Comparison of ENCODE assay signal across 8 mouse cellular contexts in the genomic region with DNA sequence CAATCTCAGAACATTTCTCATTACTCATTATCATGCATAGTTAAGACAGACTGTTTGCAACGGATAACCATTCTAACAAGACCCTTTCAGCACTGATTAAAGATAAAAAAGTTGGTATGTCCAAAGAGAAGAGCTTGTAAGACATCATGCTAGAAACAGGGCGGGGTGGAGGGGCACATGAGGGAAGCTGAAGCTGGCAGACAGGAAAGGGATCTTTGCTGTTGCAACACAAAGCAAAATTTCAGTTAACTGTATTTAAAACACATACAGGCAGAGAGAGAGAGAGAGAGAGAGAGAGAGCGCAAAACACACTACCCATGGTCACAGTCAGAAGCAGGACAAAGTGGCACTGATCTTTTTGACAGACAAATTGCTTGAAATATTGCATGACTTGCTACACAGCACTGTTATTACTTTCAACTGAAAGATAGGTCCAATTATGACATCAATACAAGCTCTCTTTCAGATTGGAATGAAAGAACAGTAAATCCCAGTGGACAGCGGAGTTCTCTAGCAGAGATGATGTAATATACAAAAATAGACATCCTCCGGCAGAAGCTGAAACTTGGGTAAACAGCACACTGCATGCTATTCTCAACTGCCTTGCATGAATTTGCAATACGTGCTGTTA.
DNase-seq lines count a peak whose midpoint lies in the region; ATAC-seq and TF ChIP-seq lines count a peak whose summit lies in the region.

No protein-coding gene starts in this region.

- peak overlapping the region; percentile 56 for H3K4me2 ChIP-seq in heart, embryonic 12.5 days
- H3K4me2 ChIP-seq in liver, embryonic 16.5 days (ENCODE audit: low read depth, low read length), result peak overlapping the region; percentile 31
- H3K4me2 ChIP-seq in stomach, embryonic 14.5 days (replicated peaks; ENCODE audit: low read depth, low read length), result no peak overlapping the region

- H3K27me3 ChIP-seq in heart, embryonic 12.5 days (replicated peaks), result no peaks in the 10 kb centered on the region
- no peaks in the 10 kb centered on the region for H3K27me3 ChIP-seq in liver, embryonic 16.5 days (ENCODE audit: control insufficient read depth, insufficient read depth, low read depth, low read length)
- H3K27me3 ChIP-seq in stomach, embryonic 14.5 days (ENCODE audit: control insufficient read depth, insufficient read depth, low read length), result no peaks in the 10 kb centered on the region

- WGBS in heart, embryonic 12.5 days, result 22% methylated on average over 6 of the region's 6 CpGs
- 11% methylated on average over 6 of the region's 6 CpGs for WGBS in liver, embryonic 16.5 days (ENCODE audit: insufficient replicate concordance)
- 38% methylated on average over 6 of the region's 6 CpGs for WGBS in stomach, embryonic 14.5 days

- no peaks in the 10 kb centered on the region for H3K36me3 ChIP-seq in heart, embryonic 12.5 days
- H3K36me3 ChIP-seq in liver, embryonic 16.5 days (ENCODE audit: control insufficient read depth, insufficient read depth), result no peaks in the 10 kb centered on the region
- H3K36me3 ChIP-seq in stomach, embryonic 14.5 days (ENCODE audit: control insufficient read depth, insufficient read depth, low read length), result no peaks in the 10 kb centered on the region

- H3K9ac ChIP-seq in heart, embryonic 12.5 days, result peak overlapping the region; percentile 61
- H3K9ac ChIP-seq in liver, embryonic 16.5 days (ENCODE audit: low read depth, low read length), result no peak overlapping the region
- no peak overlapping the region for H3K9ac ChIP-seq in stomach, embryonic 14.5 days (replicated peaks; ENCODE audit: low read depth, low read length)

- DNase-seq in kidney, adult 11 months, result peak; percentile 3
- DNase-seq in kidney, postnatal 10 days, result no peak
- no peak for DNase-seq in urinary bladder, postnatal 25 days (ENCODE audit: low spot score)
- DNase-seq in layer of hippocampus, postnatal 25 days (ENCODE audit: extremely low spot score in 1 of 2, low spot score in 1 of 2), result no peak

- TF ChIP-seq CTCF in bone marrow macrophage, adult 2 months (IDR thresholded peaks at IDR 0.05; ENCODE audit: low read depth, low read length), result no peak

- peak overlapping the region; percentile 93 for H3K27ac ChIP-seq in bone marrow macrophage, adult 2 months (ENCODE audit: insufficient read depth, low read depth, low read length)
- H3K27ac ChIP-seq in heart, embryonic 12.5 days (ENCODE audit: poor library complexity, severe bottlenecking), result peak overlapping the region; percentile 91
- H3K27ac ChIP-seq in liver, embryonic 16.5 days (ENCODE audit: low read length), result peak overlapping the region; percentile 61
- H3K27ac ChIP-seq in stomach, embryonic 14.5 days (ENCODE audit: low read length), result peak overlapping the region; percentile 44; the same call in 1 of the 2 replicates

- H3K9me3 ChIP-seq in heart, embryonic 12.5 days (replicated peaks), result no peaks in the 10 kb centered on the region
- no peaks in the 10 kb centered on the region for H3K9me3 ChIP-seq in liver, embryonic 16.5 days (replicated peaks; ENCODE audit: control insufficient read depth, low read length)
- no peaks in the 10 kb centered on the region for H3K9me3 ChIP-seq in stomach, embryonic 14.5 days (ENCODE audit: control insufficient read depth, low read depth, low read length)

- peak overlapping the region; percentile 59 for H3K4me3 ChIP-seq in bone marrow macrophage, adult 2 months (ENCODE audit: insufficient read depth, low read length)
- peak overlapping the region; percentile 17; the same call in 1 of the 2 replicates for H3K4me3 ChIP-seq in heart, embryonic 12.5 days
- H3K4me3 ChIP-seq in liver, embryonic 16.5 days (ENCODE audit: low read depth, low read length), result no peak overlapping the region
- H3K4me3 ChIP-seq in stomach, embryonic 14.5 days (ENCODE audit: low read depth, low read length), result no peak overlapping the region

- peaks cover 25% of the 10 kb centered on the region for H3K4me1 ChIP-seq in bone marrow macrophage, adult 2 months (ENCODE audit: control insufficient read depth, insufficient read depth, low read length)
- peaks cover 38% of the 10 kb centered on the region for H3K4me1 ChIP-seq in heart, embryonic 12.5 days (replicated peaks)
- H3K4me1 ChIP-seq in liver, embryonic 16.5 days (ENCODE audit: control insufficient read depth, low read depth, low read length), result peaks cover 17% of the 10 kb centered on the region
- peaks cover 16% of the 10 kb centered on the region for H3K4me1 ChIP-seq in stomach, embryonic 14.5 days (ENCODE audit: control insufficient read depth, insufficient read depth, low read length)

- no peak for TF ChIP-seq POLR2A in bone marrow macrophage, adult 2 months (IDR thresholded peaks at IDR 0.05; ENCODE audit: borderline replicate concordance, low read depth, low read length)

- peak; percentile 81 for ATAC-seq in heart, embryonic 12.5 days (ENCODE audit: insufficient number of reproducible peaks, low FRiP score)
- ATAC-seq in liver, embryonic 16.5 days (ENCODE audit: low read depth), result peak; percentile 66
- 0 out of 2 replicates have a peak, but pooled peaks have one; percentile 56 for ATAC-seq in stomach, embryonic 14.5 days (ENCODE audit: insufficient number of reproducible peaks, insufficient read depth, low FRiP score, low read depth)

Comparison
In these comparisons a context has a peak if more than half of its experiments do, and no peak if none do; other contexts are left out.
1. H3K4me3 ChIP-seq: peak in bone marrow macrophage, adult 2 months (single experiment) and heart, embryonic 12.5 days (single experiment); none in liver, embryonic 16.5 days (single experiment) and stomach, embryonic 14.5 days (single experiment).
2. Peak in every context shown above with its lines, with median percentiles within 50 percentile points of each other: H3K27ac ChIP-seq and ATAC-seq.